Mouse (Mus musculus) mouse embryonic stem cell (cell line): Measurements from ENCODE around the gene Agxt.

Experiments used
- in situ Hi-C, 2 experiments: fragments of 300-500 bp; cut with MboI; formaldehyde crosslinking; loops; 1 replicate in 1 of 2; 3 replicates in 1 of 2; pipeline ENCODE4 v1.14.3; 2019 to 2020; ENCODE audit warnings: low sequenced_read_pairs in 2 of 2, low pct_unique_long_range_greater_than_20kb in 1 of 2, mixed read lengths in 1 of 2; ENCODE audit not compliant: unreplicated experiment in 1 of 2

Agxt gene

DNA sequence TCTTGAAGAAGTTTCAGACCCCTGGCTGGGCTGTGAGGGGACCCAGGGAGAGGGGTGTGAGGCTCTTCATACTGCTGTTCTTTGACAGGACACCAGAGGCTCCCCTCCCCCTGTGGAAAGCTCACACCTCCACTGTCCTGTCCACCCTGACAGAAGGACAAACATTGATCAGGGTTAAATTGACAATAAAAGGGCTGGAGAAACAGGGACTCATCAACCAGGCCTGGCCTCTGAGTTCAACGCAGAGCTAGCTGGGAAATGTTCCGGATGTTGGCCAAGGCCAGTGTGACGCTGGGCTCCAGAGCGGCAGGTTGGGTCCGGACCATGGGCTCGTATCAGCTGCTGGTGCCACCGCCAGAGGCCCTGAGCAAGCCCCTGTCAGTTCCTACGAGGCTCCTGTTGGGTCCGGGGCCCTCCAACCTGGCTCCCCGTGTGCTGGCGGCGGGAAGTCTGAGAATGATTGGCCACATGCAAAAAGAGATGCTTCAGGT lies at the start of gene Agxt:
Gene Agxt (plus strand): TSS at position 205 of the 491 bp plus-strand sequence.
- in situ Hi-C loops, result no loop called here

DNA sequence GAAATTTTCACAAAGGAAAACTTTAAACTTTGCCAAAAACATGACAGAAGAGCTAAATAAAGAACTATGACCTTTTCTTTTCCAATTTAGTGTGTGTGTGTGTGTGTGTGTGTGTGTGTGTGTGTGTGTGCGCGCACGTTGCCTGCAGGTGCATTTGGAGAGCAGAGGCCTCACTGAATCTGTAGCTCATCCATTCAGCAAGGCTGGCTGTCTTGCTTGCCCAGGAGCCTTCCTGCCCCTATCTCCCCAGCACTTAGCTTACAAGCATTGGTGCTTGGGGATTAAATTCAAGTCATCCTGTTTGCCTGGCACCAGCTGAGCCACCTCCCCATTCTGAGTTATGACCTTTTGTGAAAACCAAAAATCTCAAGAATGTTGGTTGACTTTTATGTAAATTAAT lies 42.5 kb upstream of the Agxt start:
- in situ Hi-C loops, result no loop called here

DNA sequence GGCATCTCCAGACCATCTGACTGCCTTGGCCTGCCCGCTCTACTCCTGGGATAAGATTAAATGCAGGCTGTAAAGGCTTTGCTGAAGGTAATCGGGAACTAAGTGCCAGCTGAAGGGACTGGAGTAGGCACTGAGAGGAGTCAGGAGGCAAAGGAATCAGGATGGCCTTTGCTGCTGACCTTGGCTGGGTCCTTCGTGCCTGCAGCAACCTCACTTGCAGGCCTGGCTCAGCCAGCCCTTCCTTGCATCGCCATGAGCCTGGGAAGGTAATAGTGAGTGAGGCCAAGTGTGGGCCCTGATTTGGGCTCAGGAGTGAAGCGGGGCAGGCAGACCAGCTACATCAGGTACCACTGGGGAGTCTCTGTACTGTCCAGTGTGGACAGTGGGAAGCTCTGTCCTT lies 36.1 kb upstream of the Agxt start:
- in situ Hi-C loops, result no loop called here

DNA sequence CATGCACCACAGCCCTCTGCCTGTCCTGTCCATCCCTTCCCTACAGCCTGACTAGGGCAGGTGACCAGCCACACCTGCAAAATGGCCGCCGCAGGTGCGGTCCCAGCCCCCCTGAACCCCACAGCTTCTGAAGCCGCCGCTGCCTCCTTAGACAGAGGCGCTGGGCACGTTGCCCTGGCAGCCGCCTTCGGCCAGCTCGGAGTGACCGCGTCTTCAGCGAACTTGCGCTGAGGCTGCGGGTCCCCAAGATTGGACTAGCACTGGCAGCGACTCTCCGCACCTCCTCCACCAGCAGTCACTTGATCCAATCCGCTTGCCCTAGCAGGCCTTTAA lies 34.8 kb upstream of the Agxt start:
- in situ Hi-C loops, result no loop called here

DNA sequence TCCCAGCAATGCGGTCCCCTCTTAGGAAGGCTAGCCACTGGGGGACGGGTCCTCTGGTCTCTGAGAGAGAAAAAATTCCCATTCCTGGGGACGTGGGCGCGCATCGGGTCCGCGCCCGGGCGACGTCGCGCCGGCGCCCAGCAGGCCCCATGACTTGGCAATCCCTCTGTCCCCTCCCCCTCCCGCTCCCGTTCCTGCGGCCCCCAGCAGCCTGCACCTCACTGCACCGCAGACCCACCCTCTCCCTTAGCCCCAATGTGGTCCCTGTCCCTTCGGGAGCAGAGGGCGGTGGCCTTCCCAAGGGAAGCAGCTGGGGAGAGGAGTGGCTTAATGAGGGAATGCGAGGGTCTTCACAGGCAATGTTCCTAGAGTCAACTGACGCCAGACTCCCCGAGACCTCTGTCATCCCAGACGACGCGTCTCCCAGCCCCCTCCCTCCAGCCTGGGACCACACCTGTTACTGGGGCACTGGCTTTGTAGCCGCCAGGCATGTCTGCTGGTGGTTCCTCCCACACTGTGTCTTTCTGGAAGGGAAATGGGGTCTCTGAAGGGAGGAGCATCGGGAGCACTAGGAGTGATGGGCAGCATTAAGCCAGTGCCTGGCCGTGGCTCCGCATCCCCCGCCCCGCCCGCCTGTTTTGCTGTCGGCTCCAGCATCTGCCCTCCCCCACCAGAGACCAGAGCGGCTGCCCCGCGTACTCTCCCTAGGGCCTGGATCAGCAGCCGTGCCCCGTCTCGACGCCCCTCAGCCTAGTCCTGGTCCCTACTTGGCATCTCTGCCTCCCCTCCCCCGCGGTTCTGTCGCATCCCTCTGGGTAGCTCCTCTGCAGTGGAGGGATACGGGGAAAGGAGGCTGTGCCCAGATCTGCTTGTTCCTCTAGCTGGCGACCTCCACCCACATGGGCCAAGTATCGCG lies 34.2 kb upstream of the Agxt start:
- in situ Hi-C loops, result no loop called here

DNA sequence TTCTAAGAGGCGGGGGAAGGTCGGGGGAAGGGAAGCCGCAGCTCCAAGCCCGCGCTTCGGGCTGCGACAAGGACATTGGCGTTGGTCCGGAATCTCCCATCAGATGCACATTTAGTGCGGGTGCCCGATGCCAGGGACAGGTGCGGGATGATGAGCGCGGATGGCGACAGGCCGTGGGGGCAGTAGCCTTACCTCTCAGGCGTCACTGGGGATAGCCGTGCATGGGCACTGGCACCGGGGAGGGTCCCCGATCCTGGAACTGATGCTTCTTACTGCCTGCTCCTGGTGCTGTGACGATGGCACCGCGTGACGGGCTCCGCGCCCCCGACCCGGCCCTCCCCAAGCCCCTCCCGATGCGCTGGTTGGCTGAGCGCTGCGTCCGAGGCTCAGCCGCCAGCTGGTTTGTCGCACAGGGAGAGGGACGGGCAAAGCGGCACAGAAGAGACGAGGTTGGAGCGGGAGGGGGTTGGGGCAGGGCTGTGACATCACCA lies 33.4 kb upstream of the Agxt start, which contains the start of gene Kif1a:
Gene Kif1a (minus strand): TSS at position 381 of the 491 bp plus-strand sequence.
- in situ Hi-C loops, result no loop called here

DNA sequence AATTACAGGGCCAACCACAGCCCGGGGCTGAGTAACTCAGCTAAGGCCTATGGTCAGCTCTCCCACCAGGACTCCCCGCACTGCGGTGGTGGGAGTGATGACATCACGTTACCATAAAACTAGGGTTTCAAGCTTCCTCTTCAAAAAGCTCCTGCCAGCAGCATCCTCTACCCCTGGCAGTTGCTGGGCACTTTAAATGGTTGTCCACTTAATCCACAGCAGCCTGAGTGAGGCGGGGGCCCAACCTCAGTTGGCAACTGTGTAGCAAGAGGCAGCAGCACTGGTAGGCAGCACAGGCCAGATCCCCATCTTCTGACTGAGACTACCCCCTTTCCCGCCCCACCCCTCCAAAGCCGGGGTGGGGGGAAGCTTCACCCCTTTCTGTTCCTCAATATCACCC lies 32.3 kb upstream of the Agxt start:
- in situ Hi-C loops, result no loop called here

DNA sequence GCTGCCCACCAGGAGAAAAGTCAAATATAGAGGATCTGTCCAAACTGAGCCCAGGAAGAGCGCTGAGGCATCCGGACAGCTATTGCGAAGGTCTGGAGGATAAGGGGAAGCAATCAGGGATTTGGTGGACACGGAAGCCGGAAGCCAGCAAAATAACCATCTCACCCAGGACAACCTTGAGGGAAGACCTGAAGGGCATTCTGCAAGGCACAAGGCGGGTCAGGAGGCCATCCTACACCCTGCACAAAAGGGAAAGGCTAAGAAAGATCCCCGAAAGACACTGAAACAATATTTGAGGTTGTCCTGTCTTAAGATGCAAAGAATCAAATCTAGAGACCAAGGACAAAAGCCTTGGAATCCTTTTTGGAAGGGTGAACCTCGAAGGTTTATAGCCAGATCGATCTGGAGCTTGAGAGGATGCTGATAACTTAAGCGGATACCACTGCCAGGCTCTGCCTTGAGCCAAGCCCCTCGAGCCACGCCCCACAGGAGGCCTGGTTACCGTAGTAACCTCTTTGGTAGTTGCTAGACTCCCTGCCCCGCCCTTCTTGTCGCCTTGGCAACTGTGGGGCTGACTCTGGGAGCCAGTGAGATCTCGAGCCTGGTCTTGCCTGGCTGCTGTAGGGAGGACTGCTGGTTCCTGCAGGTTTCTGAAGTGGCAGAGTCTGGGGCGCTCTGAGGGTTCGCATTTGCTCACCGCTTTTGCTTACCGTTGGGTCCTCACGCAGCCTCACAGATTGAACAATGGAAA lies 20.2 kb upstream of the Agxt start:
- in situ Hi-C loops, result no loop called here

DNA sequence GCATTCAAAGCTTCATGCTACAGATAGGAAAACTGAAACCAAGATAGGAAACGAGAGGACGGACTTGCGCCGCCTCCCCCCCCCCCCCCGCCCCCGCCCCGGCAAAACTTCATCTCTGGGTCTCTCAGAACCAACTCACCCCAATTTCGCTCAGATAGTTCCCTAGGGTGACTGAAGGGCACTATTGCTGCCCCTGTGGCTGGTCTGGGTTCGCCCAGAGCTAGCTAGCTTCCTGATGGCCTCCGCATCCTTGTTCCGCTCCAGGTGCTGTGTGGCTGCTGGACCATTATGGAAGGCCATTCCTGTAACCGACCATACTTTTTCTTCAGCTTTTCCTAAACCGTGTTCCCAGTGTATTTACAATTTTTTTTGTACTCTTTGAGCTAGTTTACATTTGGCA lies 19.6 kb upstream of the Agxt start:
- in situ Hi-C loops, result no loop called here

DNA sequence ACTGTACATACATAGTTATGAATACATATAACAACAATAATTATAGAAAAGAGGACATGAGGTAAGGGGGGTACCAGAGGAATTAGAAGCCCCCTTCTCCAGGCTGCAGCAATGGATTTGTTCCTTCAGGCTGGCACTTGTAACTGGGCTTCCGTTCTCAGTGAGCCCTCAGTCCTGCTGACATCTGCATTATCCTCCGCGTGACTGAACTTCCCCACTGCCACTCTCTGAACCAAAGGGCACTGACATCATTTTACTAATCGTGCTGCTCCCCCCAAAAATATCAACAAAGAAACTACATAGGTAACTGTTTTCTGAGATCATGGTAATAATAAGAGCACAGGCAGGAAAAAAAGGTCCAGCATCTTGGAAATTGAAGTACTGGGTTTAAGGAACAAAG lies 16.2 kb upstream of the Agxt start:
- in situ Hi-C loops, result no loop called here

DNA sequence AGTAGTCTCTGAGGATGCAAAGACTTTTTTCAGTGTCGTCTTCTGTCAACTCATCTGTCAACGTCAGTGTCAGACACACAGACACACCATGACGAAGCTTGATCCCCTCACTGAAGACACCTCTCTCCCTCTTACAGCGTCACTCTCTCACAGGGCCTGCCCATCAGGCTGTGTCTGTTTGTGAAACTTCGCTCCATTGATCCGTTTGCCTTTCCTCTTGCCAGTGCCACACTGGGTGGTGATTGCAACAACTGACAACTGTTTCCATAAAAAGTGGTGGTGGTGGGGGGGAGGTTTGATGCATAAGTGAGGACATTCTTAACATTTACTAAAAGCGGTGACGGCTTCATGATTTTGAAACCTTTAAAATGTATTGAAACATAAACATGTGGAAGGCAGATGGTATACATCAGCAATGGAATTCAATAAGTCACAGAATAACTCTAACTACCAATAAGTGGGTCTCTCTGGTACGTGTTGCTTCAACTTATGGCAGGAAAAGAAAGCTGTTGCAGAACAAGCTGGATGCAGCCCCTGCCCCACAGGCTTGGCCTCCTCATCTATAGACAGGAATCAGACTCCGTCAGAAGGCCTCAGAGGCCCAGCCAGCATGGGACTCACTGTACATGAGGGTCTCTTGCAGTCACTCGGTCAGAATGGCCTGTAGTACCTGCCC lies 11.7 kb upstream of the Agxt start:
- in situ Hi-C loops, result no loop called here

DNA sequence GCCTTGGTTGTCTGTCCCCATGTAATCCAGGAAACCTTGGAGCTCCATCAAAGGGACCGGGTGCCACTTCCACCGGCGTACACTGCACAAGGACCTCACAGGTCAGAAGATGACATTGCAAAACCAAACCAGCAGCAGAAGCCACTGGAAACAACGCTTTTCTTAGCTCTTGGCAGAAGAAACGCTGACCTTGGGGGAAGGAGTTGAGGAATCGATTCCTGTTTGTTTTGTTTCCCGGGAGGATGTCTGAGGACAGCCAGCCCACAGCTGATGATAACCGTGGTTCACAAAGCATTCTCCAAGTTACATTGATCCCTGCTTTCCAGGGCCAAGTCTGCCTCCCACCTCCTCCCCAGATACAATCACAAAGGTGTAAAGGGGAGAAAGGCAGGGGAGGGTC lies 11.0 kb upstream of the Agxt start:
- in situ Hi-C loops, result no loop called here

DNA sequence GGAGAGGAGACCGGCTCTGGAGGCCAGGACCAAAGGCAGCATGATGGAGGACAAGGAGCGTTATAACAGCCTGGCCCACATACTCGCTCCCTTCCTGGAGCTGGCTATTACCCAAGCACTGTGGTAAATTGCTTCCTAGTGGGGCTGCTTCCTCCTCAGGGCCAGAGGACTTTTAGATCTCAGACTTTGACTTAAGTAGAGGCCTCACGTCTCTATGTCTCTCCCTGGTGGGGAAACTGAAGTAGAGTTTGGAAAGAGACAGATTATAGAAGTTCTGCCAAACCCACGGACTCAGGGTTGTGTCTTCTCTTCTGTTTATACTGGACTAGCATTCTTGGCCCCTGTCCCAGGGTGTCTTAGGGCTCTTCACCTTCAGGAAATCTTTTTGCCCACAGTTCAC lies 9.8 kb upstream of the Agxt start:
- in situ Hi-C loops, result no loop called here

DNA sequence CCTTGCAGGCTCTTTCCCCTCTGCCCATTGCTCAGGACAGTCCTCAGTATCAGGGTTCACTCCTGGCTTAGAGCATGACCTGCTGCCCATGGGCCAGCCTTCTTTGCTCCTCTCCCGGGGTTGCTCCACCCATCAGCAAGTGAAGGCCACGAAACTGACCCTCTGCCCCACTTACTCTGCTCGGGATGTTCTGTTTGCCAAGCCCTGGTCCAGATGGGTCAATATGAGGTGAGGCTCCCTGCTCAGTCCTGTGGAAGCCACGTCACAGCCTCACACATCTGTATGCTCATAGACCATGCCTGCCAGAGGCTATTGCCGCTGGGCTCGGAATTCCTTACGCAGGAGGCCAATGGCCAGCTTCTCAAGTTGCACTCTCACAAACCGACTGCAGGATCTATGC lies 6.8 kb upstream of the Agxt start:
- in situ Hi-C loops, result no loop called here

DNA sequence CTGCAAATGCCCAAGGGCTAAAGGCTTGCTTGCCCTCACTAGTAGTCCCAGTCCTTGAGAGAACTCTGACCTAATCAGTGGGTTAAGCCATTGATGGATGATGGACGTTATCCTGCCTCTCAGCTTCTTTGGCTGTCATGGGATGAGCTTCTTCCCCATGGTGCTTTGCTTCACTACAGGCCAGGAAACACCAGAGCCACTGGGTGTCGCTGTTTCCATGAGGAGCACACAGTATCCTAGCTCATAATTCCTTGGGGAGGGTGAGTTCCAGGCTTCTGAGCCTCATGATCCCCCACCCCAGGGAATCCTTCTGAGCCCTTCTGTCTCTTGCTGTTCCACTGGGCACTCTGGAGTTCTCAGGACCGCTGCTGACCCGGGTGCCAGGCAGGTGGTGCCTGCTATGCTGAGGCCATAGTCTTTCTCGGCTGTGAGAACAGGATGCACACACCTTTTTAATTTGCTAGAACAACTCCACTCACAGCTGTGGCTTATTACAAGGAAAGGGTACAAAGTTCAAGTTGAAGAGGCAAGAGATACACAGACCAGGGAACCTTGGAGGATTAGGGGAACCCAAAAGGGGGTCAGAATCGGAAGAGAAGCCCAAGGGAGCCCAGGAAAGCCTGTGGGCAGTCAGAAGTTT lies 6.2 kb upstream of the Agxt start:
- in situ Hi-C loops, result no loop called here

DNA sequence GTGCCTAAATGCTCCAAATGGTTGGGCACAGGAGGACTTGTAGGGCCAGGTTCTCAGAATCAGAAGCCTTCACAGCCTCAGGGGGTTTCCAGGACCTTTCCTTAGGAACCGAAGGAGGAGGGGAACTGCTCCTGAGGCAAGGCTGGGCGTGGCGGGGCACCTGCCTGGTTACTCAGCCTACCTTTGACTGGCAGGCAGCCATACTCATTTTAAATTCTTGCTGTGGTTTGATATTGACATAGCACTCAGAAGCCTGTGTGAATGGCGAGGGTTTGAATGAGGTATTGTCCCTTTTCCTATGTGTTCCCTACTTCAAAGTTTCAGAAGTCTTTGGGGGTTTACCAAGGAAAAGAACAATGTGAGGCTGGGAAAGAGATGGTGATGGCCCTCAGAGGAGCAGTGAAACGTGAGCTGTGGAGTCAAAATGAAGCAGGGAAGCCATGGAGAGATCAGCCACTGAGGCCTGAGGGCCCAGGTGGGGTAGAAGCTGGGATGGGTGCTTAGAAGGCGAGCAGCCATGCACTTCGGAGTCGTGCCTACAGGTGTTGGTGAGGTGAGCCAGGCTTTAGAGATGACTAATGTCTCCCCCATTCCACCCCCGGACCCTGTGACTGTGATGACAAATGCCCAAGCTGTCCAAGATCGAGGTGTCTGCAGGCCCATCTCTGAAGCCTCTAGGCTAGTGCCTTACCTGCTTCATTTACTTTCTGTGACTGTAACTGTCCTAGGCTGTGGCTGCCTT lies 4.6 kb upstream of the Agxt start:
- in situ Hi-C loops, result no loop called here

DNA sequence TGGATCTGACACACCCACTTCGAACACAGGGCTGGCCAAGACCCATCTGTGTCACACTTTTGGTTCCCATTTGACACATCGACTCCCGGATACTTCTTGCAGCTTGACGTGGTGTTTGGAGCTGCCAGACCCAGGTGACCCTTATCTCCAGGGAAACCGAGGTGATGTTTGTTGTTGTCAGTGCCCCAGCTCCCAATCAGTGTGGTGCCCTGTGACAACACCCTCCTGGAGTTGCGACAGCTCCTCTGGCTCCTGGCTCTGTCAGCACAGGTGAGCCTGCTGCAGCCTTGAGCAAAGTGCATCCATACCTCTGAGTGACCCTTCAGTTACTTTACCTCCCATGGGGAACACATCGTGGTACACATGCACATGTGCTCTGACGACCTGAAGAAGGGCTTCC lies 2.4 kb upstream of the Agxt start:
- in situ Hi-C loops, result no loop called here

DNA sequence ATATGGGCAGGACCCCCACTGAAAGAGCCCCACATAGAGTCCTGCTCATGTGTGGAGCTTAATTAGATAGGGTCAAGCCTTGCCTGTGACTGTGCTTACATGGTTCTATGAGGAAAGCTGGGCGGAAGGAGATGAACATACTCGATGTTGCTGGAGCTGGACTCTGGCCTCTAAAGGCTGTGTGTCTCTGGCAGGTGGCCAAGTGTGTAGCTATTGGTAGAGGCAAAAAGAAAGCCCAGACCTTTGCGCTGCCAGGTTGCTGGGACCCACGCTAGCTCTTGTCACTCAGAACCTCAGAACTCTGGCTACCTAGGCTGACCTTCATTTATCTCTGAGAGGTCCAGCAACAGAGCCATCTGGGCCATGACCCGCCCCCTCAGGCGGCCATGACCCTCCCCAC lies 3.5 kb downstream of the Agxt start:
- in situ Hi-C loops, result no loop called here
